Mouse (Mus musculus) telencephalon, adult 2 months (tissue): ENCODE measurements at regions not wholly inside any gene's neighbourhood (a gene's known extent, or its start where the extent isn't known, plus 50 kb on each side); places are given as distances from the start of the nearest gene placed in this dataset.
"Not testable (repeated sequence)": the region's sequence is repeated elsewhere in the genome, so short reads cannot be mapped to it uniquely, and the experiment has no call there.

Source experiments
- DNase-seq: peaks from one replicate; pipeline ENCODE4 v3.0.0-alpha.2; 2011; ENCODE audit warnings: low read depth, low spot score

DNA sequence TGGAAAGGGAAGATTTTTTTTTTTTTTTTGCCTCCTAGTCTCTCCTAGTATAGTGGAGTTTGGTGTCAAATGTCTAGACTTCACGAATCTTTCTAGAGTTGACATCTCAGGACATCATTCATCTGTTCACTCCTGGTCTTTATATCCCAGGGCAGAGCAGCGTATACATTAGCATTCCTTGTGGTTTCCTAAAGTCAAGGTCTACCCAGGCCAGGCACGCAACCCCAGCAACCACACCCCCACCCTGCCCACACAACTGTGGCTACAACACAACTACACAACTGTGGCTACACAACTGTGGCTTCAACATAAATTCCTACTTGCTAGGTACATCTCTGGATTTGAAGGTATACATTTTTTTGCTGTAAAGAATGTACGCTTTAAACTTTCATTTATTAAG lies 122.2 kb downstream of the Ppp1r3a start:
- DNase-seq: no peak

DNA sequence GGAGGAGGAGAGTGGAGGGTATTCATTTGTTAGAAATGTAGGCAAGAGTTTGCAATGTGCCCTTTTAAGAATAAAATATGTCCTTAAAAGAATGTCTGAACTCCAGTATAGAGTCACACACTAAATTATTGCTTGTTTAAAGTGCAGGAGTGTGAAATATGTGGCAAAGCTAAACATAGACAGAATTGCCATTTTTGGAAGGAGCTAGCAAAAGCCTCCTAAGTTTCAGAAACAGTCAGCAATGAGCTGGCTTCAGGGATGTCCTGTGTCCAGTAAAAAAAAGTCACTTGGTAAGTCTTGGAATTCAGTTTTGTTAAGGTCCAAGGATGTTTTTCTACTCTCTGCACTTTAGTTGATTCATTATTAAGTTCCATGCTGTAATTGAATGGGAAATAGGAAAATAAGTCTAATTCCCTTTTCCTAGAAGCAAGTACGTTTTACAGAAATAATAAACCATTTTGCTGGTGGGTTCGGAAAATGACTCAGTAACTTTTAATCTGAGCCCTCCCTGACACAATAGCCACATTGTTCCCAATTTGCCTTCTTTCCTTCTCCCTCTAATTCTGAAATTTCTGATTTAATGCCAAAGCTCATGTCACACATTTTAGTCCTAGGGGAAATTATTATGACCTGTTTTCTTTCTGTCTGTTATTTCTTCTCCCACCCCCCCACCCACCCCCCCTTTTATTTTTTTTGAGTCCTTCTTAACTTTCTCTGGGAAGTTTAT lies 123.2 kb downstream of the Ppp1r3a start:
- no peak for DNase-seq

DNA sequence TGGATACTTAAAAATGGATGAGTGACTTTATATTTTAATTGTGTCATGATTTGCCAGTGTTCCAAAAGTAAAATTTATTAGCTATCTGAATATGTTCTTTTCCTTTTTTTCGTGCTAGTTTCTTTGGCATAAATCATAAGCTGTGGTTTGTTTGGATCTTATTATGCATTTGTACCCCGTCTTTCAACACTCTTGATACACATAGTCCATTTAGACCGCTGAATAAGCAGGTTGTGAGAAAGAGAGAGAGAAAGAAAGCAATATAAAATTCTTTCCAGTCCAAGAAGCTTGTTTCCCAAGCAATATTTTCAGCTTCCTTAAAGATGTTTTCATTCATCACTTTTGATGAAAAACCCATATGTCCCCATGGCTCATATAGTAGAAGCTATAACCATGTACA lies 138.4 kb downstream of the Ppp1r3a start:
- no peak for DNase-seq

DNA sequence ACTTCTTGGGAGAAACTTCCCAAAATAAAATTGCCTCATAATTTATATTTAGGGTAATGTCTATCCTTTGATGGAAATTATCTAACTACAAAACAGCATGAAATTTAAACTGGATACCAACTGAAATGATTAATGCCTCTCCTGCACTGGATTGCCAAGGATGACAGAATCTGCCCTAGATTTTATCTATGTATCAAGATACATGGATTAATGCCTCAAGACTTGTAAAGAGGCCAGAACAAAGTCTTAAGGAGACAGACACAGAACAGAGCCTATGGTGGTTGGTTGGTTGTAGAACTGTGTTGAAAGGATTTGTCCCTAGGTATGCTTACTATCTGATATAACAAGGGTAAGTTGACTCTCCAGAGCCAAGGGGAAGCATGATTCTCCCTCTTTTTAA lies 147.0 kb downstream of the Ppp1r3a start:
- no peak for DNase-seq

DNA sequence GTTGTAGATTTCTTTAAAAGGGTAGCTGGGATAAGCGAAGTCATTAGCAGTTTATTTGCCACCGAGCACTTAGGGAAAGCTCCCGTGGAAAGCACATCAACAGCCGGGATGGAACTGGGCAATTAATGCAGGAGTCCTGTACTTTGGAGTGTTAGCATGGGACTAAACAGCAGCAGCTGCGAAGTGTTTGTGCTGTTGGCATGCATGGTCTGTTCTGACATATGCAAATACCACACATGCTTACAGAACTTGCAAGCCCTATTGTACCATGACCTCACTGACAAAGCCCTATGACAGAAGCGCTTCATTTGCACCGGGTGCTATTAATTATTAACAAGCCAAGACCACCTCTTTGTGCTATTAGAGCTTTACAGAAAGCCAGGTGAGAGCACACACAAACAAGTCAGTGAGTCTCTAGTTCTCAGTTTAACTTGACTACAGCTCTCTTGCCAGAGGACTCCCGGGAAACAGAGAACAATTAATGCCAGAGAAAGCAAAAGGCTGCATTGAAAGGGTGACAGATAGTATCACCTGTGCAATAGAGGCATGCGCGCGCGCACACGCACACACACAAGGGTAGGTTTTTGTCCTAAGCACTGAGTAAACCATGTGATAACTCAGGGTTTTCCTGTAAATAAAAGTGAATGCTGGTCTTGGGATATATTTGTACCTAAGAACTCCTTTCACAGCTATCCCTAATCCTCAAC lies 154.4 kb downstream of the Ppp1r3a start:
- DNase-seq: no peak

DNA sequence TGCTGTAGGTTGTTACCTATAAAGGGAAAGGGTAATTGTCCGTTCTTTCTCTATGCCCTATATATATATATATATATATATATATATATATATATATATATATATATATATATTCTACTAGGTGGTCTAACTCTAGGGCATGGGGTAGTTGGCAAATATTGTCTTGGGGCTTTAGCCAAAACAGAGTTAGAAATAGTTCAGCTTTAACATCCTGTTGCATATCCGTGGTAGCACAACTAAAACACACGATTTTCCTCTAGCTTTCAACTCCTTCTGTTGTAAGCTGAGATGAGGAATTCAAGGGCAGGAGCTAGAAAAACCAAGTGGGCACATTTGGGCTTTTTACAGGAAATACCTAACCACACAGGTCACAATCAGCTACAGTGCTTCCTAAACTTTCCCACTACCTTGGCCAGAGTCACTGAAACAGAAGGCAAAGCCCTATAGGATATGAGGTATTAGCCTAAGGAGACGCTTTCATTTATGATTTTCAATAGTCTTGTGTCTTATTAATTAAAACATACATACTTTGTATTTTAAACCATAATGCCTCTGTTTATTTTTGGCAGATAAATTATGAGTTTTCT lies 158.1 kb downstream of the Ppp1r3a start:
- DNase-seq: no peak

DNA sequence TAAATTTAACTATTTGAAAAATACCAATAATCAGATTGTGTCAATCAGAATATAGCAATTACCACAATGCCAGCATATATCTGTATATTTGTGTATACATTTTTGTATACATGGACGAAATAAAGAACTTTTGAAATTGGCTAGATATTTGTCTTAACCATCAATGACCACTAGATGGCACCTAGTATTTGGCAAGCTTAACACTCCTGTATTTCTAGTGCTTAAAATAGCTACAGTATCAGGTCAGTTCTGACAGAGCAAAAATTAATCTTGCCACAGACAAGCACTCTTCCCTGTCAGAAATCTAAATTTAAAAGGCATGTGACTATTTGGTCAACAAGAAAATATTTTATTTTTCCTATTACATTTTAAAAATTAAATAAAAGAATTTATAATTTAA lies 169.2 kb downstream of the Ppp1r3a start:
- DNase-seq: peak; percentile 6

DNA sequence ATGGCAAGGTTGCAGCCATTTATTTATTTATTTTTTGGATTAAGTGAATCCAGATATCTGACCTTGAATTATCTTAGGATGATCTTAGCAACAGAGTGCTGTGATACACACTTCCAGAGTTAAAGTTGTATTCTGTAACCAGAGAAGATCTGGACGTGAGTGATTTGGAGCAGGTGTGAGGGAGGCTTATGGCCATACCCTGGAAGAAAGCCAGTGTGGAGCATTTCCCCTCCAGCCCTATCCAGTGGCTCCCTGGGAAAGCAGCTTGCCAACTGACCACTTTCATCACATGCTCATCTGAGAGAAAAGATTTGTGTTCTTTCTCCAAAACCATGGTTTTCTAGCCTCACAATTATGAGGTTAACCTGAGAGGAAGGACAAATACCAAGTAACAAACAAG lies 171.2 kb downstream of the Ppp1r3a start:
- no peak for DNase-seq

DNA sequence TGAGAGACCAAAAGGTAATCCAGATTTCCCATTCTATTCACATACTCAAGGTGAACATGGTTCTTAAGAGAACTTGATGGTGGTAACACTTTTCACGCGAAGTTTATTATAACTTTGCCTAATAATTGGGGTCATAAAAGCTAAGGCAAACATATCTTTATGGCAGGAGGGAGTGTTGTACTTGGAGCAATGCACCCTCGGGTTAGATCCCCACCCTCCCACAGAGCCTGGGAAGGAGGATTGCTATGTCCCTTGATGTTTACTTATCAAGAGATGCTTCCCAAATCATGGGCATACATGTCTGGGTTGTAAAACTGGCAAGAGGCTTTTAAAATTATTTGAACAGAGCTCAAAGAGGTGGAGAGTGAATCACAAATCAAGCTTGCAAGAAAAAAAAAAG lies 180.5 kb downstream of the Ppp1r3a start:
- no peak for DNase-seq

DNA sequence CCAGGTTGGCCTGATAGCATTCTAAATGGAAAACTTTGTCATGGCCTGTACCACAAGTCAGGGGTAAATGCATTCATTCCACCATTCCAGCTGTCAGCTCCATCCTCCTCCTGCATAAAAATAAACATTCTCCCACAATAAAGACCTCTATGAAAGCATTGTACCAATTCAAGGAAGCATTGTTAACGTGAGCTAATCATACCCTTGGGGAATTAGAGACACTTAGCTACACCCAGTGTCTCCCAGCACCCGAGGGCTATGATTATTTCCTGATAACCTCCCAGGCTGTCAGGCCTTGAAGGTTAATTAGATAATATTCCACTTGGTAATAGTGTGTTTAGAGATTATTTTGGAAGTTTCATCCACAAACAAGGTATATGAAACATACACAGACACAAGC lies 182.1 kb downstream of the Ppp1r3a start:
- DNase-seq: no peak

DNA sequence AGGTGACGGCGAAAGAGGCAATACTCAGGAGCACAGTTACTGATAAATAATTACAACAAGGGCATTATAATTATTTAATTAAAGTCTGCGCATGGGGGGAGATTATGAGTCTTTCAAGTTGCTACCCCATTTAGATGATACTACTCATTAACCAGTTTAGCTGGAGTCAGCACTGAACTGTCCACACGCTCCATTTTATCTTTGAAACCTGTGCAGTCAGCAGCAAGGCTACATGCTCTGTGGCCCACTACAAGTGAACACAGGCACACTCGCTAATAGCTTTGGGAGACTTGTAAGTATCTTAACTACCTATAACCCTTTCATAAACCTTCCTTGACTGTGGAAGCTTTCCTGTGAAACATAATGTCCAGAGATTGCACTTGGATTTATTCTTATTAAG lies 214.7 kb downstream of the Ppp1r3a start:
- DNase-seq: no peak

DNA sequence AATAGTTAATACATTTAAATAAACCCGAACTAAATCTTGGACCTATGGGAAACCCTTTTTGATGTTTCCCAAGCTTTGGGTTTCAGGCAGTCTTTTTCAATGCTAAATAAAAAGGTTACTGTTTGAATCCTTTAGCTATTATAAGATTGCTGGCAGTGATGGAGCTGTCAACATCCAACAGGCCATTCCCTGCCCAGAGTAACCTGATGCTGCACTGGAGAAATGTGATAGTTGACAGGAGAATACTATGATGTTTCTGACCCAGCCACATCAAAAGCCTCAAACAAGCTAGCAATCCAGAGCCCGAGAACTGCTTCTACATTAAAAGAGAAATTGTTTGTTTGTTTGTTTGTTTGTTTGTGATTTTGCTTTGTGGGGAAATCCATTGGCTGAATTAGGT lies 226.0 kb downstream of the Ppp1r3a start:
- no peak for DNase-seq

DNA sequence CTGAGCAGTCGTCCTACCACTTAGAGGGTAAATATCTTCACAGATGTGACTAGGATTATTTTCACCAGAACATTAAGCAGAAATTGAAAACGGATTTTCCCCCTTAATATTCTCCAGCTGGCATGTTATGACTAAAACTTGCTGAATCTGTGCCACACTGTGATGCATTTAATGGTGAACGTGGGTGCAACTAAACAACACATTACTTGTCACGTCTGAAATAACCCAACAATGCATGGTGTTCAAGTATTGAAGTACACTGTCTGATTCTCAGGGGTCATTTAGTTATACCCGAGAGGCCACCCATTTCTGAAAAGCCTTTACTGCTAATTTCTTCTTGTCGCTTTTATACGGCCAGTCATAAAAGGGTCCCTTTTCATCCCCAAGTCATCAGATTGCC lies 226.5 kb downstream of the Ppp1r3a start:
- no peak for DNase-seq

DNA sequence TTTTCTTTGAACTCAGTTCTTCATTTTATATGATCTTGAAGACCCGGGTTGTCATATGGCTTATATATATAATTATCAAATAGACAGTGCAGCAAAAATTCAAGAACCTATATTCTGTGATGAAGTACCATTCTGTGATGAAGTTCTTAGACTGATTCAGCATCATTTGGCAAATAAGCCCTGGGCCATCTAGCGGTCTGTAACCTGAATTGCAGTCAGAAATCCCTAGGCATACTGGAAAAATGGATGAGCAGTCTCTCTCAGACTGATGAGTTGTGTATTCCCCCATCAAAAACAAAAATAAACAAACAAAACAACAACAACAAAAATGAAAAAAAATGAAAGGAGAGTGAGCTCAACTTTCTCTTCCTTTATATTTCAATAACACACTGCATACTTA lies 232.3 kb downstream of the Ppp1r3a start:
- DNase-seq: no peak

DNA sequence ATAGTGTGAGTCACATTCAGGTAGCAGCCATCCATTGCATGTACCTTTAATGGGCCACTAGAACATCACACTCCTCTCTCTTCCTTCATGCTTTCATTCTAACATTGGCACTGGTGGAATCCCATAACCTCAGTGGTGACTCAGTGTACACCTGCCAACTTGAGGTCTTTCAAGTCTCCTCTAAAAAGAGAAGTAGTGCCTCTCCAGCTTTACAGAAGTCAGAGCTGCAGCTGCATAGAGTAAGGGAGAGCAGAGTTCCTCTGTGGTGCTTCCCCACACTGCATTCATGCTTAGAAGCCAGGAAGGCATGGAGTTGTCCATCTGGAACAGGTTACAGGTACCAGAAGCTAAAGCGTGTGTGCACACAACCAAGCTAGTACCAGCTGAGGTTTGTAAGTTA lies 233.8 kb downstream of the Ppp1r3a start:
- DNase-seq: no peak

DNA sequence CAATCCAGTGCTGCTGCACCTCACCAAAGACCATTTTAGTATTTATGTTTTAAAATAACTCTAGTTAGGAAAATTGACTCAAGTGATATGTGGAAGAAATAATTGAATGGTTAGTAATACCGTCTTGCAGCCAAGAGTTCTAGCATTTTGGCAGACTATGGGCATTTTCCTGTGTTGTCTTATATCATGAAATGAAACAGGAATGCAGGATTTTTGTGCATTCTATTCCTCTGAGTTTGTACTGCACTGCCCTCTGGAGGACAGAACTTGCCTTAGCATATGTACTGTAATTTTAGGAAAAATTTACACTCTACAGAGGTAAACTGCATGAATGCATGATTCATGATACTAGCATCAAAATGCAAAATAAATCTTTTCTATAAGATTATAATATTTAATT lies 250.9 kb downstream of the Ppp1r3a start:
- DNase-seq: peak; percentile 65

DNA sequence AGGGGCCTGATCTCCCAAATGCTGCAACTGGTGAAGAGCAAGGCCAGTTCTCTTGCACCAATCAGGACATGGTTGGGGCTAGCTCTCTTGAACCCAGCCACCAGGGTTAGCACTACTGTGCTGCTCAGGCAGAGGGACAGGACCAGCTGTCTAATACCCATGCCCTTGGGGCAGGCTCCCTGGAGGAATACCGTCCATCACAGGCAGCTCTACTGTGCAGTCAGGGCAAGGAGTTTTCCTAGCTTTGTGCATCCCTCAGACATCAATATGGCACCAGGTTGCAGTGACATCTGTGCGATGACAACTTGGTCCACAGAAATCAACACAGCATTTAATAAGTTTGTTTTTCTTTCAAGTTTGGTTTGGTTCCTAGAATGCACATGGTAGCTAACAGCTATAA lies 254.4 kb downstream of the Ppp1r3a start:
- no peak for DNase-seq

DNA sequence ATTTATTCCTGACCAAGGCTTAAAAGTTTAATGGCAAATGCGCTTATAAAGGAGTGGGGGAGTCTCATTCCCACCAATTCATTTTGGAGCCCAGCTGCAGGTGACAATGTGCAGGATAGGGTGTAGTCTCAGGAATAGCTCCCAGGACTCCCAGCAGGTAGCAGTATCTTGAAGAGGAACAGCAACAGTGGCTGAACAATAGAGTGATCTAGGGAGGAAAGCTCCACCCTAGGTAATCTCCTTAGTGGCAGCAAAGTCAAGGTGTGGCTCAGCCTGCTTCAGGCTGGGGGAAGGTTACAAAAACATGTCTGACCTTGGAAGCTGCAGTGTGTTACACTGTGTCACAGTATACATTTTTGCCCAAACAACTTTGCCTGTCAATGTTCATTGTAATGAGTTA lies 255.2 kb downstream of the Ppp1r3a start:
- not testable (repeated sequence) for DNase-seq

DNA sequence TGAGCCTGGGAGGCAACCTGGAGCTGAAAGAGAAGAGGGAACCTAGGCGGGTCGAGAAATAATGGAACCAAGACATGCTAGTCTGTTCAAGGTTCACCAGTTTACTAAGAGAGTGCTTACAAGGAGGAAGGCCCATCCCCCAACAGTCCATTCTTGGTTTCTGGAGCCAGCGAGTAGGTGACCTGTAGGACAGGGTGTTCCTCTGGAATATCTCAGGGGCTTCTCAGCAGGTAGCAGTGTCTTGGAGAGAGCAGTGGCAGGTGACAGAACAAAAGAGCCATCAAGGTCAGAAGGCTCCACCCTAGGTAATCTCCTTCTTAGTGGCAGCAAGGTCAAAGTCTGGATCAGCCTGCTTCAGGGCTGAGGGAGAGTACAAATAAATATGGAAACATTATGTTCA lies 268.4 kb downstream of the Ppp1r3a start:
- DNase-seq: not testable (repeated sequence)

DNA sequence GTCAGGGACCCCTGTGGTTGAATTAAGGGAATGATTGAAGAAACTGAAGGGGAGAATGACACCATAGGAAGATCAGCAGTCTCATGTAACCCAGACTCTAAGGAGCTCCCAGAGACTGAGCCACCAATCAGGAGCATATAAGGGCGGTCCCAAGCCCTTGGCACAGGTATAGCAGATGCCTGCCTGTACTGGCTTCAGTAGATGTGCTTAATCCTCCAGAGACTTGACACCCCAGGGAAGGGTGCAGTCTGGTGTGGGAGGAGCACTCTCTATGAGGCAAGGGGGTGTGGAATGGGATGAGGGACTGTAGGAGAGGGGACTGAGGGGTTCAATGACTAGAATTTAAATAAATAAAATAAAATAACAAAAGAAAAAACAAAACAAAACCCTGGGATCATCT lies 298.7 kb downstream of the Ppp1r3a start:
- DNase-seq: no peak

DNA sequence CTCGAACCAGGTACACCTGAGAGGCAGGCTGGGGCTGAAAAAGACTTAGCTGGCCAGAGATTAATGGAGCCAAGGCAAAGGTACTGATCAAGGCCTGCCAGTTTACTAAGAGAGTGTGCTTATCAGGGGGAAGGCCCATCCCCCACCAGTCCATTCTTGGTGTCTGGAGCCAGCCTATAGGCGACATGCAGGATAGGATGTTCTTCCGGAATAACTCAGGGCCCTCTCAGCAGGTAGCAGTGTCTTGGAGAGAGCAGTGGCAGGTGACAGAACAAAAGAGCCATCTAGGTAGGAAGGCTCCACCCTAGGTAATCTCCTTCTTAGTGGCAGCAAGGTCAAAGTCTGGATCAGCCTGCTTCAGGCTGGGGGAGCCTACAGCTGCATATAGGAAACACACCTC lies 301.8 kb downstream of the Ppp1r3a start:
- not testable (repeated sequence) for DNase-seq

DNA sequence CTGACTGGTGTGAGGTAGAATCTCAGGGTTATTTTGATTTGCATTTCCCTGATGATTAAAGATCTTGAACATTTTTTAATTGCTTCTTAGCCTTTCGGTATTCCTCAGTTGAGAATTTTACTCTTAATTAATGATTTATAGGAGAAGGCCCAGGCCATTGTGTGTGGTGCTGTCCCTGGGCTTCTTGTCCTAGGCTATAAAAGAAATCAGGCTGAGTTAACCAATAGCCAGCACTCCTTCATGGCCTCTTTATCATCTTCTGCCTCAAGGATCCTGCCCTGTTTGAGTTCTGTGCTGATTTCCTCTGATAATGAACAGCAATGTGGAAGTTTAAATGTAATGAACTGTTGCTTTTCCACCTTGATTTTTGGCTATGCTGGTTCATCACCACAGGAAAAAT lies 323.3 kb downstream of the Ppp1r3a start:
- no peak for DNase-seq

DNA sequence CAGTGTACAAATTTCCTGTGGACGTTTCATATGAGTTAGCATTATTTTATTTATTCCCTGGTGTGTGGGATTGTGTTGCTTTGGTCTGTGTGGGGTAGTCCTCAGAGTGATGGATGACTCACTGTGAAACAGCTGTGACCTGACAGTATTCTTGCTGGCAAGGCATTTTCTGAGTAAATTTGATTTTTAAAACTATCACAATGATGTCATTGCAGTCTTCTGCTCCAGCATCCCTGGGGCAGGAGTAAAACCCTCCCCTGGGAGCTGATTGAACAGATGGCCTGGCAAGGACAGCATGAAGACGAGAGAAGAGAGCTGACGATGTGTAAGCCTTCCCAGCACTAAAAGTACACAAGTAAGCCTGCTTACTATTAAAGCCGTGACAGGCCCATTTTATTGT lies 345.3 kb downstream of the Ppp1r3a start:
- peak; percentile 69 for DNase-seq
